Mouse (Mus musculus): ENCODE results near the gene Myo9b.

DNA sequence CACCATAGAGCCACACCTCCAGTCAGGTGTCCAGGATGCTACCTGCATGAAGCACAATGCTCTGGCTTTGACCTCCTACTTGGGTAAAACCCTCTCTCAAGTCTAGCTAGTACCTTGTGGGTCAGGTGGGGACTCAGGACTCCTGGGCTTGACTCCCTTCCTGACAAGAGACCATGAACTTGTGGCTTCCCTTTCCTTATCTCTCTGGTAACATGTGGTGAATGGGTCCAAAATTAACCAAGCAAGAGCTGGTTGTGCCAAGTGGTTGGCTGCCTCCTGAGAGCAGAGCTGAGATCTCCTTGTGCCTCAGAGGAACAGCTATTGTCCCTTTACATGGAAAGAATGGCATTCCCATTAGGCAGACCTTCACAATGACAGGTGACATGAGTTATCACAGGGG, 2.0 kb downstream of the Myo9b start:
- TF ChIP-seq CTCF (IDR thresholded peaks at IDR 0.05; ENCODE audit: low read depth, low read length) (no peak), POLR2A (IDR thresholded peaks at IDR 0.05; ENCODE audit: extremely low read depth, insufficient read depth, low read length) (no peak)
